Mouse (Mus musculus) bone marrow, adult 2 months (tissue): Measurements from ENCODE around the gene Tppp2. TPM values are rescaled to one million over a fixed set of nuclear protein-coding genes. Genes with fewer than 3 reads are reported as not detected.

Experiments
- H3K27ac ChIP-seq: fragments of 200-500 bp; 2 replicates; pipeline ENCODE4 v1.5.1; 2012; ENCODE audit warnings: low read depth, mild to moderate bottlenecking, control low read depth, inconsistent platforms, low read length; ENCODE audit not compliant: control insufficient read depth, poor library complexity, insufficient read depth
- H3K4me1 ChIP-seq: fragments of 200-500 bp; 2 replicates; pipeline ENCODE4 v1.6.1; 2011; ENCODE audit warnings: low read length; ENCODE audit not compliant: control insufficient read depth, insufficient read depth
- H3K4me3 ChIP-seq: fragments of 200-500 bp; replicated peaks from 2 replicates; pipeline ENCODE3; 2011; ENCODE audit warnings: mild to moderate bottlenecking, low read depth, low read length, control low read depth; ENCODE audit not compliant: control insufficient read depth
- CTCF ChIP-seq: fragments of 200-500 bp; IDR thresholded peaks from 2 replicates; pipeline ENCODE4 v1.5.1; 2011; ENCODE audit warnings: low read length, control low read depth; ENCODE audit not compliant: control insufficient read depth, insufficient read depth
- POLR2A ChIP-seq: fragments of 200-500 bp; IDR thresholded peaks from 2 replicates; pipeline ENCODE4 v1.6.1; 2011; ENCODE audit warnings: low read depth, mild to moderate bottlenecking, control low read depth, low read length, borderline replicate concordance; ENCODE audit not compliant: control insufficient read depth
- WGBS: fragments of 180-500 bp; shearing (Covaris S2); methylation state at CpG from one replicate; pipeline ENCODE4 v1.1.7; 2018; 5-methylcytosine and 5-hydroxymethylcytosine counted together
- polyA plus RNA-seq: library from polyadenylated mRNA; stranded (reverse); fragments of >200 nt; gene quantifications from 2 replicates; pipeline ENCODE4 v1.2.4, GENCODE M21; 2011; ENCODE audit warnings: low replicate concordance; ENCODE audit not compliant: missing spikeins, insufficient read depth, insufficient read length

The Tppp2 gene
- polyA plus RNA-seq, 1 experiment: not detected

DNA sequence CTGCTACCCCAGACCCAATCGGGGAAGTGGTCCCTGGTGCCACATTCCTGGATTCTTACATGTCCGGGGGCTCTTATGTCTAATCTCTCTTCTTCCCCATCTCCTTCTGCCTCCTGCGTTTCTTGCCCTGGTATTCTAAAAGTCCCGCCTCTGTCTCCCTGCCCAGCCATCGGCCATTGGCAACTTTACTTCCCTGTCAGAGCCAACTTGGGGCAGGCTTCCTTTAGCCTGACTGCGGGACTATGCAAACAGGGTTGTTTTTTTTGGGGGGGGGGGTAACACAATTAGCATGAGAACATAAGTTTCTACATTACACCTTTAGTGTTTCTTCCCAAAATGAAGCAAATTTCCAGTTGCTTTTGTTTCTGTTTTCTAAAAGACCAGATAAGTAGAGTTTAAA, 25.1 kb downstream of the Tppp2 start:
- no peak for TF ChIP-seq POLR2A
- TF ChIP-seq CTCF: no peak
- H3K27ac ChIP-seq: no peak overlapping the region
- 63% methylated on average over 6 of the region's 6 CpGs for WGBS

DNA sequence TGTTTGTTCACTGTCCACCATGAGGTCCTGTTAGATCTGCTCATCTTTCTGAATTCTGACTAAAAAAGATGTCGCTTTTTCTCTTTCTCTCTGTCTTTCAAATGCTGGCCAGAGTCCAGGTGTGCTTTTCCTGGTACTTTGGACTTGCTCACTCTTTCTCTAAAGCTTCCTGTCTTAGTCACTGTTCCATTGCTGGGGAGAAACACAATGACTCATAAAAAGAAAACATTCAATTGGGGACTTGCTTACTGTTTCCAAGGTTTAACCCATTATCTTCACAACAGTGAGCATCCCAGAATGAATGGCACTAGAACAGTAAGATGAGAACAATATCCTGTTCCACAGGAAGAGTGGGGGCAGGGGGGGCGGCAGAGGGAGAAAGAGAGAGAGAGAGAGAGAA, 42.1 kb downstream of the Tppp2 start:
- Histone ChIP-seq H3K4me3 (no peak overlapping the region), H3K27ac (no peak overlapping the region), H3K4me1 (no peaks in the 10 kb centered on the region)
- TF ChIP-seq CTCF (no peak), POLR2A (no peak)
- WGBS: 75% methylated on average over 2 of the region's 2 CpGs

More for the DNA sequence above, 25.1 kb downstream of the Tppp2 start:
- Histone ChIP-seq H3K4me3 (no peak overlapping the region), H3K4me1 (no peaks in the 10 kb centered on the region)

DNA sequence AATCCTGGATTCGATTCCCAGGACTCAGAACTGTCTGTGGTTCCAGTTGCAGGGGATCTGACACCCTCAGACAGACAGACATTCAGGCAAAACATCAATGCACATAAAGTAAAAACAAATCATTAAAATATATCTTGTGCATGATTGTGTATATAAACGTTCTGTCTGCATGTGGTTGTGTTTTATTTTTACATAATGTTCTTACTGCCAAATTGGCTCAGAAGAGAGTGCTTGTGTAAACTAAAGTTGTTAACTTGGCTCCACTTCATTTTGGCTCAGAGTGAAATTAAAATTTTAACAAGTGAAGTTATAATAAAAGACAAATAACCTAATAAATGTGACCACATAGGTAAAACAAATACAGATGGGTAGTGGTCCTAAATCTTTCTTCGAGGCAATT, 49.2 kb downstream of the Tppp2 start:
- WGBS: 75% methylated on average over 3 of the region's 3 CpGs
- H3K4me3 ChIP-seq: no peak overlapping the region

More for the DNA sequence above, 49.2 kb downstream of the Tppp2 start:
- H3K27ac ChIP-seq: no peak overlapping the region
- H3K4me1 ChIP-seq: no peaks in the 10 kb centered on the region
- no peak for TF ChIP-seq CTCF
- TF ChIP-seq POLR2A: no peak

Other genes with a start within 250 kb of the Tppp2 start
- not detected in 2 replicates for gene Gm17079, start 223.0 kb upstream of the Tppp2 start, polyA plus RNA-seq
- gene Gm5800, start 201.2 kb upstream of the Tppp2 start, polyA plus RNA-seq: not detected in 2 replicates
- not detected in 2 replicates for gene Ang4, start 144.8 kb upstream of the Tppp2 start, polyA plus RNA-seq
- gene AY358078, start 118.4 kb upstream of the Tppp2 start, polyA plus RNA-seq: not detected in 2 replicates
- 10.0 TPM in 1 of 2 replicates, not detected in the other for gene Ear6, start 64.7 kb upstream of the Tppp2 start, polyA plus RNA-seq
- 20.8 and 25.1 TPM in 2 replicates for gene Mettl17, start 33.6 kb upstream of the Tppp2 start, polyA plus RNA-seq
- gene Slc39a2, start 25.5 kb upstream of the Tppp2 start, polyA plus RNA-seq: 3.6 and 7.2 TPM in 2 replicates
- gene Ndrg2, start 4.3 kb upstream of the Tppp2 start, polyA plus RNA-seq: 13.5 and 24.9 TPM in 2 replicates
- not detected in 2 replicates for gene Rnase13, start 4.3 kb downstream of the Tppp2 start, polyA plus RNA-seq
- 21.3 and 23.7 TPM in 2 replicates for gene Arhgef40, start 66.3 kb downstream of the Tppp2 start, polyA plus RNA-seq
- gene Tmem253, start 97.2 kb downstream of the Tppp2 start, polyA plus RNA-seq: not detected in 2 replicates
- 16.1 and 25.9 TPM in 2 replicates for gene Zfp219, start 102.3 kb downstream of the Tppp2 start, polyA plus RNA-seq
- not detected in 2 replicates for gene Olfr221, start 124.0 kb downstream of the Tppp2 start, polyA plus RNA-seq
- 226 and 328 TPM in 2 replicates for gene Hnrnpc, start 185.6 kb downstream of the Tppp2 start, polyA plus RNA-seq
- 337 and 668 TPM in 2 replicates for gene Rpgrip1, start 192.3 kb downstream of the Tppp2 start, polyA plus RNA-seq